Mouse (Mus musculus) layer of hippocampus, adult 8-10 months (tissue): ENCODE measurements at regions not wholly inside any gene's neighbourhood (a gene's known extent, or its start where the extent isn't known, plus 50 kb on each side); places are given as distances from the start of the nearest gene placed in this dataset.

Source experiments
- DNase-seq, 2 experiments: peaks; one replicate each; pipeline ENCODE4 v3.0.0; 2022; ENCODE audit warnings: low spot score in 2 of 2

DNA sequence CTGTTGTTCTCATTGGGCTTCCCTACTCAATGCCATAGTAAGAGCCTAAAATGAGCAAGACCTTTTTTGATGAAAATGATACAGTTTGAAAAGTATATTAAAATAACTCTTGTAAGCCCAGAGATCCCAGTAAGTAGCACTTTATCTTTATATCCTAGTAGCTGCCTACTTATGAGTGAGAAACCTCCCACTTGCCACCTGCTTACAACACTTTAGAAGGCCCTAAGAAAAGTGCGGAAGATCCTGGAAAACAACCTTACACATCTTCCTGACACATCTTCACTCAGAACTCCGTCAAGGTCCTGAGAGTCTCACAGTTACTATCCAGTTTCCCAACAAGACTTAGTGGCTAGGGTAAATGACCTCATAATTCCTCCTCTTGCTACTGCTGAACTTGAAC, 759.0 kb upstream of the Ptprd start:
- no peak for DNase-seq

DNA sequence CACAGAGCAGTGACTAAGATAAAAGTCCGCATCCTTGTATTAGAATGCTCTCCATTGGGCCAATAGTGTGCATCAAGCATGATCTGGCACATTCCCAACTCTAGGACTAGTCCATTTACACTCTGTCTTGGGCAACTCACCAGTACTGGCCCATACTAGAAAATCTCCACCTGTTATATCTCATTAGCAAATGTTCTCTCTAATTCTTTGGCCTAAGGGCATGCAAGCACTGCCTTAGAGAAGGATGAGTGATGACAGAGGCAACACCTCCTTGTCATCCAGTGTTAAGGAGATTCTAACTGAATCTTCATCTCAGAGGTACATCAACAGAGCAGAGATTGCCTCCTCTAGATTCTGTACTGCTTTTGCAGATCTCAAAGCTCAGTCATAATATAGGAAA, 731.8 kb upstream of the Ptprd start:
- DNase-seq = no peak

- DNase-seq = no peak
These were observed 715.4 kb upstream of the Ptprd start for GRCm38 (mm10) chr4:78927144-78927543.

- DNase-seq = peak in 1 of 2 experiments; percentile 4
These were observed 712.3 kb upstream of the Ptprd start for GRCm38 (mm10) chr4:78924086-78924485.
